Mouse (Mus musculus) granulocyte monocyte progenitor cell, adult 5-6 weeks (primary cell): ENCODE data around the gene Spaar. TPM values are rescaled to one million over a fixed set of nuclear protein-coding genes. Genes with fewer than 3 reads are reported as not detected.
"Not testable (repeated sequence)": the region's sequence is repeated elsewhere in the genome, so short reads cannot be mapped to it uniquely, and the experiment has no call there.

Experiments used
- ATAC-seq: replicated peaks from 2 replicates; pipeline ENCODE4 v1.8.0; 2016; ENCODE audit warnings: mild to moderate bottlenecking, moderate TSS enrichment, inconsistent platforms; ENCODE audit not compliant: poor library complexity, severe bottlenecking
- total RNA-seq, 2 experiments: library from RNA; stranded (forward) in 1 of 2; stranded (reverse) in 1 of 2; fragments of 200-712, 200-1000 nt in 1 of 2; fragments of >200 nt in 1 of 2; fragmentation: Nextera tagmentation in 1 of 2; gene quantifications; 2 replicates each; pipeline ENCODE4 v1.2.3; 2014 to 2017

The Spaar gene
- total RNA-seq, 2 experiments from 2014 or later, result not detected

GRCm38 (mm10) chr4:43771626-43772025, 41.8 kb downstream of the Spaar start:
- ATAC-seq, result no peak

- ATAC-seq, result no peak
Observed at GRCm38 (mm10) chr4:43772304-43772703, 42.5 kb downstream of the Spaar start.

GRCm38 (mm10) chr4:43795296-43795695, 65.5 kb downstream of the Spaar start:
- ATAC-seq, result no peak

- not testable (repeated sequence) for ATAC-seq
Observed at GRCm38 (mm10) chr4:43795844-43796243, 66.0 kb downstream of the Spaar start.

GRCm38 (mm10) chr4:43798936-43799335, 69.1 kb downstream of the Spaar start:
- ATAC-seq, result no peak

Other genes with a start within 250 kb of the Spaar start
- not detected in 2 replicates for gene Sit1, start 246.3 kb upstream of the Spaar start, total RNA-seq (2014; fragmentation: Nextera tagmentation)
- not detected in 2 replicates for gene Sit1, start 246.3 kb upstream of the Spaar start, total RNA-seq (2017)
- gene Ccdc107, start 237.1 kb upstream of the Spaar start, total RNA-seq (2014; fragmentation: Nextera tagmentation), result 28.2 and 44.7 TPM in 2 replicates
- gene Ccdc107, start 237.1 kb upstream of the Spaar start, total RNA-seq (2017), result 48.0 and 56.1 TPM in 2 replicates
- gene Arhgef39, start 230.3 kb upstream of the Spaar start, total RNA-seq (2014; fragmentation: Nextera tagmentation), result 52.0 and 55.5 TPM in 2 replicates
- gene Arhgef39, start 230.3 kb upstream of the Spaar start, total RNA-seq (2017), result 63.7 and 81.2 TPM in 2 replicates
- 11.6 and 16.9 TPM in 2 replicates for gene Car9, start 223.1 kb upstream of the Spaar start, total RNA-seq (2014; fragmentation: Nextera tagmentation)
- 4.1 and 7.6 TPM in 2 replicates for gene Car9, start 223.1 kb upstream of the Spaar start, total RNA-seq (2017)
- gene Tpm2, start 206.3 kb upstream of the Spaar start, total RNA-seq (2014; fragmentation: Nextera tagmentation), result 1.6 and 3.8 TPM in 2 replicates
- gene Tpm2, start 206.3 kb upstream of the Spaar start, total RNA-seq (2017), result 2.5 and 5.2 TPM in 2 replicates
- gene Creb3, start 167.7 kb upstream of the Spaar start, total RNA-seq (2014; fragmentation: Nextera tagmentation), result 10.5 and 13.4 TPM in 2 replicates
- gene Creb3, start 167.7 kb upstream of the Spaar start, total RNA-seq (2017), result 24.9 and 25.7 TPM in 2 replicates
- 167 and 198 TPM in 2 replicates for gene Tln1, start 167.3 kb upstream of the Spaar start, total RNA-seq (2014; fragmentation: Nextera tagmentation)
- 251 and 299 TPM in 2 replicates for gene Tln1, start 167.3 kb upstream of the Spaar start, total RNA-seq (2017)
- gene Rgp1, start 151.3 kb upstream of the Spaar start, total RNA-seq (2014; fragmentation: Nextera tagmentation), result 28.1 and 30.8 TPM in 2 replicates
- gene Rgp1, start 151.3 kb upstream of the Spaar start, total RNA-seq (2017), result 9.9 and 10.9 TPM in 2 replicates
- 10.6 and 19.0 TPM in 2 replicates for gene Gba2, start 151.2 kb upstream of the Spaar start, total RNA-seq (2014; fragmentation: Nextera tagmentation)
- gene Gba2, start 151.2 kb upstream of the Spaar start, total RNA-seq (2017), result 7.8 and 8.4 TPM in 2 replicates
- not detected in 2 replicates for gene Msmp, start 145.5 kb upstream of the Spaar start, total RNA-seq (2014; fragmentation: Nextera tagmentation)
- gene Msmp, start 145.5 kb upstream of the Spaar start, total RNA-seq (2017), result not detected in 2 replicates
- 0.64 TPM in 1 of 2 replicates, not detected in the other for gene Npr2, start 98.1 kb upstream of the Spaar start, total RNA-seq (2014; fragmentation: Nextera tagmentation)
- 0.31 and 0.56 TPM in 2 replicates for gene Npr2, start 98.1 kb upstream of the Spaar start, total RNA-seq (2017)
- gene Spag8, start 76.4 kb upstream of the Spaar start, total RNA-seq (2014; fragmentation: Nextera tagmentation), result 1.3 TPM in 1 of 2 replicates, not detected in the other
- not detected in 2 replicates for gene Spag8, start 76.4 kb upstream of the Spaar start, total RNA-seq (2017)
- 58.6 and 78.3 TPM in 2 replicates for gene Hint2, start 73.6 kb upstream of the Spaar start, total RNA-seq (2014; fragmentation: Nextera tagmentation)
- gene Hint2, start 73.6 kb upstream of the Spaar start, total RNA-seq (2017), result 55.1 and 63.3 TPM in 2 replicates
- gene Tmem8b, start 61.1 kb upstream of the Spaar start, total RNA-seq (2014; fragmentation: Nextera tagmentation), result 1.9 and 4.9 TPM in 2 replicates
- 0.46 and 0.52 TPM in 2 replicates for gene Tmem8b, start 61.1 kb upstream of the Spaar start, total RNA-seq (2017)
- gene Fam221b, start 60.9 kb upstream of the Spaar start, total RNA-seq (2014; fragmentation: Nextera tagmentation), result not detected in 2 replicates
- gene Fam221b, start 60.9 kb upstream of the Spaar start, total RNA-seq (2017), result 0.34 and 0.36 TPM in 2 replicates
- not detected in 2 replicates for gene Olfr70, start 29.2 kb upstream of the Spaar start, total RNA-seq (2014; fragmentation: Nextera tagmentation)
- not detected in 2 replicates for gene Olfr70, start 29.2 kb upstream of the Spaar start, total RNA-seq (2017)
- not detected in 2 replicates for gene Olfr71, start 19.8 kb upstream of the Spaar start, total RNA-seq (2014; fragmentation: Nextera tagmentation)
- gene Olfr71, start 19.8 kb upstream of the Spaar start, total RNA-seq (2017), result not detected in 2 replicates
- gene Hrct1, start 2.8 kb upstream of the Spaar start, total RNA-seq (2014; fragmentation: Nextera tagmentation), result not detected in 2 replicates
- gene Hrct1, start 2.8 kb upstream of the Spaar start, total RNA-seq (2017), result not detected in 2 replicates
- gene Olfr159, start 41.0 kb downstream of the Spaar start, total RNA-seq (2014; fragmentation: Nextera tagmentation), result not detected in 2 replicates
- gene Olfr159, start 41.0 kb downstream of the Spaar start, total RNA-seq (2017), result not detected in 2 replicates
- not detected in 2 replicates for gene Olfr156, start 93.9 kb downstream of the Spaar start, total RNA-seq (2014; fragmentation: Nextera tagmentation)
- not detected in 2 replicates for gene Olfr156, start 93.9 kb downstream of the Spaar start, total RNA-seq (2017)
- gene Olfr157, start 110.2 kb downstream of the Spaar start, total RNA-seq (2014; fragmentation: Nextera tagmentation), result not detected in 2 replicates
- not detected in 2 replicates for gene Olfr157, start 110.2 kb downstream of the Spaar start, total RNA-seq (2017)
- not detected in 2 replicates for gene Olfr155, start 121.5 kb downstream of the Spaar start, total RNA-seq (2014; fragmentation: Nextera tagmentation)
- gene Olfr155, start 121.5 kb downstream of the Spaar start, total RNA-seq (2017), result not detected in 2 replicates
- 1.3 and 5.5 TPM in 2 replicates for gene Reck, start 145.5 kb downstream of the Spaar start, total RNA-seq (2014; fragmentation: Nextera tagmentation)
- 0.22 and 1.4 TPM in 2 replicates for gene Reck, start 145.5 kb downstream of the Spaar start, total RNA-seq (2017)
- 8.2 and 12.7 TPM in 2 replicates for gene Glipr2, start 227.4 kb downstream of the Spaar start, total RNA-seq (2014; fragmentation: Nextera tagmentation)
- 16.4 and 20.8 TPM in 2 replicates for gene Glipr2, start 227.4 kb downstream of the Spaar start, total RNA-seq (2017)